Mouse (Mus musculus) layer of hippocampus, adult 18-20 months (tissue): ENCODE data around the gene St13. TPM values are rescaled to one million over a fixed set of nuclear protein-coding genes. Genes with fewer than 3 reads are reported as not detected.

Experiments used
- DNase-seq, 2 experiments: peaks; one replicate each; pipeline ENCODE4 v3.0.0; 2022; ENCODE audit warnings: low spot score in 2 of 2
- total RNA-seq, 2 experiments: library from RNA; stranded (reverse); gene quantifications; 2 replicates each; pipeline ENCODE4 v1.2.3; 2021

Gene St13
- total RNA-seq, 2 experiments from 2014 or later = 179 to 183 TPM

DNA sequence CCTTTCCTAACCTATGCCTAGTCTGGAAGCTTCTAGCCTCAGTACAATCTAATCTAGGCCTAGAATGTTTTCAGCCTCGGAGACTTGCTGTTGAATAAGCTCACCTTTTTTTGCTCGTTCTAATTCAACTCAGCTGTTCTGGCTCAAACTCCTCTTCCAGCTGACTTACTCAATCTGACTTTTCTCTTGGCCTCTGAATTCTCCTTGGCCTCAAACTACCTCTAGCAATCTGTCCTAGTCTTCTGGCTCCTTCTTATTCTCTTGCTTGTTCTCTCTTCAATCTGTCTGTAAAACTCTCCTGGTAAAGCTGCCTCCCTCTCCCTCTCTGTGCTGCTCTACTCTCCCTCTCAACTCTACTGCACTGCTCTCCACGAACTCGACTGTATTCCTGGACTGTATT is 74.9 kb downstream of the St13 start:
- DNase-seq = no peak

DNA sequence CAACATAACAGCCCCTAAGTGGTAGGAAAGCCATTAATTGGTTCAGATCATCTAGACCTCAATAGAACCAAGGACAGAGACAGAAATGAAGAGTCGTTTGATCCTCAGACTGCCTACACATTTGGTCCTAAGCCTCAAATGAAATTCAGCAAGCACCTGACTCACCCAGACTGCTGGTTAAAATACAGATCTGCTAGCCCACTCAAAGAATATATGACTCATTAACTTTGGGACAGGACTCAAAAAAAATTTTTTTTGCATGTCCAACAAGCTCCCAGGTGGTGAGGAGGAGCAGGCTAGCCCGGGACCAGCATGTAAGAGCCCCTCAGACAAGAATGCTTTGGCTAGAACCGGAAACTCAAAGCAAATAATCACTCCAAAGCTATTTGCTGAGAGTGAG is 79.7 kb downstream of the St13 start:
- peak in 1 of 2 experiments; percentile 54 for DNase-seq

DNA sequence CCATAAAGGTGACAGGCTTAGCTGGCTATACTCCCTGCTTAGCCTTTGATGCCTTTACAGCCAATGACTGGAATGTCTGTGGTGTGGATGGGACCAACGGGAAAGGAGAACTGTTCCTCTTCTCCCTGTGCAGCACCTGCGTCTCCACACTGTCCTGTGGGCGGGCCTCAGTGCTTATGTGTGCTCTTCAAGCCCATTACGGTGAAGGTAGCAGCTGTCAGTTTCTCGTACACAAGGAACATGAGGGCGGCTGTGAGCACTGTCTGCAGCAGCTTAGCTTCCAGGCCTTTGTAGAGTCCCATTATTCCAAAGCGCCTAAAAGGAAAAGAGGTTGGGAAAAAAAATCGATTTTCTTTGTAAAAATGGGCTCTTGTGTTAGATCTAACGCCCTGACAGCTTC is 80.4 kb downstream of the St13 start:
- DNase-seq = no peak

DNA sequence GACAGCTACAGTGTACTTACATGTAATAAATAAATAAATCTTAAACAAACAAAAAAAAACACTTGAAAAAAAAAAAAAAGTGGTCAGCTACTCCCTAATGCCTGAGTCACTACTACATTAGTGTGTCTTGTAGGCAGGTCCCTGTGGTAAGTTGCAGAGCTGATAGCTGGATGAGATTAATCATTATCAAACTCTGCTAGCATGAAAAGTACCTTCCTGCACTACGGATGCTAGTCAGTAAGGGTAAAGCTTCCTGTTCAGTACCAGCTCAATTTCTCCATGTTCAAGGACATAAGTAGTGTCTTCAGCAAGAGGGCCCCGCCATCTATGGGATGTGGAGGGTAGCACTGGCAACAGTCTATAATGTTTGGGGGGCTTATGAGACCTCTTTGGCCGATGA is 85.9 kb downstream of the St13 start:
- DNase-seq = no peak

Other genes with a start within 250 kb of the St13 start
- 100 to 1,000 TPM; 102 to 104 TPM for gene Mrtfa, start 209.3 kb downstream of the St13 start, total RNA-seq
- gene Mchr1, start 164.6 kb downstream of the St13 start, total RNA-seq = 10 to 100 TPM; 24.3 to 28.6 TPM
- gene Slc25a17, start 39.3 kb downstream of the St13 start, total RNA-seq = 10 to 100 TPM; 37.9 to 43.3 TPM
- gene Xpnpep3, start 61 bp upstream of the St13 start, total RNA-seq = 10 to 100 TPM; 14.3 to 16.6 TPM
- gene Dnajb7, start 8.2 kb upstream of the St13 start, total RNA-seq = not detected
- gene Rbx1, start 66.2 kb upstream of the St13 start, total RNA-seq = 100 to 1,000 TPM; 128 to 135 TPM
- gene Ep300, start 185.3 kb upstream of the St13 start, total RNA-seq = 10 to 100 TPM; 66.0 to 70.6 TPM